Mouse (Mus musculus) cerebellum, adult 2 months (tissue): ENCODE measurements around the gene Tmem218.

Experiments used
- CTCF ChIP-seq: fragments of 200-500 bp; IDR thresholded peaks from 2 replicates; pipeline ENCODE4 v1.5.1; 2011; ENCODE audit warnings: low read depth, mild to moderate bottlenecking, control low read depth, low read length, moderate library complexity, borderline replicate concordance; ENCODE audit not compliant: insufficient read depth
- POLR2A ChIP-seq: fragments of 200-500 bp; IDR thresholded peaks from 2 replicates; pipeline ENCODE4 v1.6.1; 2011; ENCODE audit warnings: low read length, control low read depth, borderline replicate concordance; ENCODE audit not compliant: insufficient read depth

DNA sequence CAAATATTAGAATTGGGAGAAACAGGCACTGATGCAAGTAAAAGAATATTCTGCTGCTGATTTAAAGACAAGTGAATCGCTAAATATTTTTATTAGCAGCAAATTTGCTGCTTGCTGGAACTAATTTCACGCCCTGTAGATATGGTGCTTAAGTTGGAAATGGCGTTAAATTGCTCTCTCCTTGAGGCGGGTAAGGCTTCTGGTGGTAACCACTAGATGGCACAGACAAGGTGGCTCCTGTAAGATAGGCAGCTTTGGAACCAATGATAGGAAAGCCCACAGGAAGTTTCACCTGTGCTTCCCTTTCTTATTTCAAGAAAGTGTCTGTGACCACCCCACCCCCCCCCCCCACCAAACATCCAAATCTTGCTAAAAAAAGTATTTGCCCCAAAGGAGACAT lies 11.0 kb upstream of the Tmem218 start:
- TF ChIP-seq CTCF (no peak), POLR2A (no peak)
